Mouse (Mus musculus) lung, postnatal 4 days (tissue): ENCODE measurements around the gene Gm973.

Source experiments
- DNase-seq, 2 experiments: peaks; one replicate each; pipeline ENCODE4 v3.0.0; 2021

Gm973 gene

GRCm38 (mm10) chr1:59549036-59549675, 33.1 kb downstream of the Gm973 start:
- no peak for DNase-seq

- no peak for DNase-seq
These were observed 34.2 kb downstream of the Gm973 start for GRCm38 (mm10) chr1:59550227-59550626.

DNA sequence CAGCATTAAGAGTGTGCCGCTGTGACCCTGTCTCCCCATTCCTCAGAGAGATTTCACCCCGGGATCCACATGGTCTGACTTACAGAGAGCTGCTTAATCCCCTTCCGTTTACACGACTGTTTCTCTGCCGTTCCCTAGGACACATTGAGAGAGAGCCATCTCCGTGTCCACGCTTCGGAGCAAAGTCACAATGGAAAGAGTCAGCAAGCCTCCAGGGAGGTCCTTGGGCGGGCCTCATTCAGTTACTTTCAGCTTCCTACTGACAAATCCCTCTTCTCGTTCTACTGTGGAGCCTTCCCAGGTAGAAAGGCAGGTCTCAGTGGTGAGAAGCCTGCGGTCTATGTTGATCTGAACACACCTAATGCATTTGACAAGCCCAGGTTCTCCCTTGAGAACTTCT, 34.9 kb downstream of the Gm973 start:
- no peak for DNase-seq

DNA sequence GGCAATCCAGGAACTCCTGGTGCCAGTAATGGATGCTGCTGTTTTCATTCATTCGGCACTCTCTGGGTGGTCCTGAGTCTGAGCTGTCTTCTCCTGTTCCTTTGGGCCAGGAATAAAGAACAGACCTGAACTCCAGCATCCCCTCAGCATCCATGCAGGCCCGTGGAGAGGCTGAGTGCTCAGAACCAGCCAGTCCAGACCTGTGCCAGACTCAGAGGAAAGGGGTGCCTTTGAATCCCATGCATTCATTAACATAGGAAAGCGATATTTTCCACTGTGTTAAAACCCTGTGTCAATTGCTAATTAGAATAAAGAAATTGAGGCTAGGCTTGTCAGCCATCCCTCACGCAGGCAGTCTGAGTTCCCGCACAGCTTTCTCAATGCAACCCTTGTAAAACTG, 37.6 kb downstream of the Gm973 start:
- DNase-seq: no peak

DNA sequence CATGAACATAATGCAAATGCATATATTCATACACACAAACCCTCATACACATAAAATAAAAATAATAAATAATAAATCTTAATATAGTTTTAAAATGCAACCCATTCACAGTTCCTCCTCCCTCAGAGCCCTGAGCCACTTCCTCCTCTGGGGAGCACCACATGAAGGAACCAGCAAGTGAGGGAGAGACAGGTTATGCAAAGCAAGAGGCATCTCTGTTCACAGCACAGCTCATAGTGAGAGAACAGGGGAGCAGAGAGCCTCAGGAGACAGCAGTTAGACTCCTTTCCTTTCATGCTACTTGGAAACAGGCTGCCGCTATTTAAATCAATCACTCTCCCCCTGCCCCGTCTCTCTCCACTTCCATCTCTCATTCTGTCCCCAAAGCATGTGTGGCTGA, 47.5 kb downstream of the Gm973 start:
- no peak for DNase-seq

GRCm38 (mm10) chr1:59565804-59566203, 49.7 kb downstream of the Gm973 start:
- no peak for DNase-seq

- DNase-seq: no peak
These were observed 50.2 kb downstream of the Gm973 start for GRCm38 (mm10) chr1:59566281-59566680.

DNA sequence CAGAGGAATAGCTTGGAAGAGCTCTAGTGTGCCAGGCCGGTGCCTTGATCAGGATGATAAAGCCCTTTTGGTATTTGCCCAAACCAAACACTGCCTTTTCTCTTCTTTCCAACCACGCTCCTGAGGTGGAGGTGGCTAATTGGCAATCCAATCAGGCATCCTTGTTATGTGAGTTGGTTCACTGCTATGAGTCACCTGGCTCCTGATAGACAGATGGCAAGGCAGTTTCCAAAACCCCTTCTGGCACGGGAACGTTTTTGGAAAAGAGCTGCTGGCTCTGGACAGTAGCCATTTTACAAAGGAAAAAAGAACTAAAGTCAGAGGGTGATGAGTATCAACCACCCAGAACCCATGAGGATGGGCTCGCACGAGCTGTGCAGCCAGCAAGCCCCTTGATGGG, 50.9 kb downstream of the Gm973 start:
- DNase-seq: no peak

DNA sequence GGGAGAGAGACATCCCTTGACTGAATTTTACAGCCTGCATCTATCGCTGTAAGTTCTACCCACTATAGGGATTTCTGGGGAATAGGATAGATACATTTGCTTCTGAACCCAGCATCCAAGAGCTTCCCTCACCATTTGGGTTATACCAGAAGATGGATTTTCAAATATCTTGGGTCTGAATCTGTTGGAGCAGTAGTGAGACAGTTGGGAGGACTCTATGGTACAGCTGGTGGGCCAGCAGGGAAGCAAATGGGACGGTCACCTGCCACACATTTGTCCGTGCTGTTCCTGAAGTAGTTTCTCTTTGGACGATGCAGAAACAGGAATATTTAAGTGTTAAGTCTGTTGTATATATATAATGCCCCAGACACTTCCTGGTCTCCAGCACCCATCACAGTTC, 51.5 kb downstream of the Gm973 start:
- no peak for DNase-seq

DNA sequence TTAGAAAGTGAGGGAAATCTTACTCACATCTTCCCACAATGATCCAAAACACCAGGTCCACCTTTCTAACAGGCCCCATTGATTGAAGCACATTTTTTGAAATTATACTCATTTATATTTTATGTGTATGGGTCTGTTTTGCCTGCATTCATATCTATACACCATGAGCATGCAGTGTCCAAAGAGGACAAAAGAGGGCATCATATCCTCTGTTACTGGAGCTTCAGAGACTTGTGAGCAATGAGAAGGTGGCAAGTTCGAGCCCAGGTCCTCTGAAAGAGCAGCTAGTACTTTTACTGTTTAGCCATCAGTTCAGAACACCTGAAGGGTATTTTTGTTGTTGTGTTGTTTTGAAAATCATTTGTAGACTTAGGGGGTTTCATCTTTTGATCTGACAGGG, 52.2 kb downstream of the Gm973 start:
- DNase-seq: no peak

DNA sequence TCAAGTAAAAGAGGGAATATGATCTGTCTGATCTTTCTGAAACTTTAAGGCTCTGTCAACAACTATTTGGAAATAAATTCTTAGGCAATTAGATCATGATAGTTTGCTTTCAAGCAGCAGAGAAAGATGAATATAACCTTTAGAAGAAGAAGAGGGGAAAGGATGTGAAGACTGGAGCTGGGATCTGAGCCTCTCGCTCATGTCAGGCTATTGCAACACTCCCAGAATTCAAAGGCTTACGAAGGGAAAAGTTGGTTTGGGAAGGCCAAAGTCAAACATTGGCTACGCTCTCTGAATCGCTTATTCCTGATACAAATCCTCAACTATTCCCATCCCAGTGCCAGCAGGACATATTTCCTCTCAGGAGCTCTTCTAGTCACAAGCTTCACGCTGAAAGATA, 53.2 kb downstream of the Gm973 start:
- no peak for DNase-seq

- DNase-seq: no peak
These were observed 54.7 kb downstream of the Gm973 start for GRCm38 (mm10) chr1:59570767-59571166.

GRCm38 (mm10) chr1:59571502-59571901, 55.4 kb downstream of the Gm973 start:
- no peak for DNase-seq

- DNase-seq: no peak
These were observed 57.8 kb downstream of the Gm973 start for GRCm38 (mm10) chr1:59573843-59574242.

DNA sequence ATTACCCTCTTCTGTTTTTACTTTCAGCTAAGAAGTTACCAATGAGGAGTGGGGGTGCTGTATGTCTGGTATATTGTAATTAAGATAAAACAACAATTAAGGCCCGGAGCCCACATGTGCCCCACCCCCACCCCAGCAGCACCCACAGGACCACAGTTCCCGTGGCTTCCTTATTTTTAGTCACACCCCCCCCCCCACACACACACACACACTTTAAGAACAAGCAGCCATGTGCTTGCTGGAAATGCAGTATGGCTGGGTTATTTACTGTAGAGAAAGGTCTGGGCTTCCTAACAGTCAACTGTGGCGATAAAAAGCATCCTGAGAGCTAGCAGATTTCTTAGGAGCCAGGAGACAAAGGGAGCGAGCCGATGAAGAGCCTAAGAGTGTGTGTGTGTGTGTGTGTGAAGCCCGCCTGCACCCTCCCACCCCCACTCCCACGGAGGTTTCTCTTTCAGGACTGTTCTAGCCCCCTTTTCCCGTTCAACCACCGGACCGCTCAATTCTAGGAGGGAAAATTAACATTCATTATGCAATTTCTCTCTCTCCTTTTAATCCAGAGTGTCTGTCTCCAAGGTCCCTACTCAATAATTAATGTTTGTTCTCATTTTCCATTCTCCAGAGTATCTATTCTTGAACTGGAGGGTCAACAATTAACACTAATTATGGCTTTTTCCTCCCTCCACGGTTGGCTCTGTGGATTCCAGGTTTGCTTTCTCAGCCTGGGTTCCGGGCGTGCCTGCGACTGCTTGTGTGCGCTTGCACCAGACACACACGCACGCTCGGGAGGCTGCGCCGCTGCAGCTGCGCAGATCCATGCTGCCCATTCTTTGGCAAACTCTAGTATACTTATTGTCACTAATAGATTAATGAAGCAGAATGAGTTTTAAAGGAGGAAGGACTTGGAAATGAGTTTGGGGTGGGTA, 58.5 kb downstream of the Gm973 start:
- no peak for DNase-seq

DNA sequence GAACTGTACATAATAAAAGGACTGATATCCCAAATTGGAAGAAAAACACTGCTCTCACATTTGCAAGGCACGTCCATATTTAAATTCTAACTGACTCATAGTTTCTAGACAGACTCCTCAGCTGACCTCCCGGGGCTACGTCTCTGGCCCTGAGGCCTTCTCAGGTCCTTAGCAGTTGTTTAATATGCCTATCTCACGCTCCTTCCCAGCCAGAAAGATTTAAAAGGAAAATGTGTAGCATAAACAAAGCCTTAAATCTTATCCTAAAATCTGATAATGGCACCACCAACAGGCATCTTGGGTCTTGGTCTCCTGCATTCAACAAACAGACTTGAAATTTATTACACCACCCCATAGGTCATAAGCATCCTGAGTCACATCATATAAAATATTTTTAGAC, 62.7 kb downstream of the Gm973 start:
- no peak for DNase-seq

GRCm38 (mm10) chr1:59579327-59579726, 63.3 kb downstream of the Gm973 start:
- DNase-seq: peak; percentile 30 to 58

DNA sequence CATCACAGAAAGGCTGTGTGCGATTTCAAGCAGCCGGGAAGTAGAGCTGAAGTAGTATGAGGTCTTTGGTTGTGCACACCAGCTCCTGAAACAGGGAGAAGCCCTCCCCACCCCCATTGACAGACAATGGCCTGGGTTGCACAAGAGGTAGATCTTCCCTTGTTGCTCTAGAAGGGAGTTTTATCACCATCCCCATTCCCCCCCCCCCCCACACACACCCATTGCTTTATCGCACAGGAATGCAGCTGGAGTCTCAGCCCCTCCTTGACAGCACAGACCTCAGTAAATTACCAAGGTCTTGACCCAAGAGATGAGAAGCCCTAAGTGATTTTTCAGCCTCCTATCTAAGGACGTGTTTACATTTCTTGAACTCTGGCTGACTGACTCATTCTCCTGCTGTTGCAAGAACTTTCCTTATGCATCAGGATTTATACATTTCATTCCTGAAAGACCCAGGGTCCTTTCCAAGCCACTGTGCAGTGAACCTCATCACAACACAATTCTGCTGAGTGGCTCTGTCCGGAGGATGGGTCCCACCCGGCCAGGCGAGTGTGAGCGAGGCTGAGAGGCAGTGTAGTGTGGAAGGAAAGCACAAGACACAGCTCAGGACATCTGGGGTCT, 64.2 kb downstream of the Gm973 start:
- peak; percentile 17 to 59 for DNase-seq

- no peak for DNase-seq
These were observed 64.8 kb downstream of the Gm973 start for GRCm38 (mm10) chr1:59580880-59581279.

GRCm38 (mm10) chr1:59584656-59585410, 68.8 kb downstream of the Gm973 start:
- DNase-seq: peak; percentile 74 to 82

- no peak for DNase-seq
These were observed 73.2 kb downstream of the Gm973 start for GRCm38 (mm10) chr1:59589271-59589670.

- DNase-seq: peak in 1 of 2 experiments; percentile 23
These were observed 76.3 kb downstream of the Gm973 start for GRCm38 (mm10) chr1:59592359-59592758.

DNA sequence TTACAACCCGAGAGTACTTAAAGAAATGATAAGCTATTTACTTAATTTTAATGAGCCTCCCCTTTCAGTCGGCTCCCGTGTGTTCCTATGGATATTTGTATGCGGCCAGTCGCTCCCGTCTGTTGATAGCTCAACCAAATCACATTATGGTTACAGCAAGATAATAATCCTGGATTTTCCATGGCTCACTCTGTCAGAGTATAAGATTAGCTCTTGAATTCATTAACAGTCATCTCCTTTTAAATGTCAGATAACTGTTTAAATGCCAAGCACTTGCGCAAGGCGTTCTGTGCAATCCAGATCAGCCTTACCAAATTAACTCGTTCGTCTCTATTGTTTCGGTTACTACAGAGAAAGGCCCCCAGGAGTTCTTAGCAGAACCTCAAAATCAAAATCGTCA, 76.8 kb downstream of the Gm973 start:
- DNase-seq: peak in 1 of 2 experiments; percentile 26
